Mouse (Mus musculus) erythroid progenitor cell, adult 5-6 weeks (primary cell): Measurements from ENCODE around the gene Prkd2. TPM values are rescaled to one million over a fixed set of nuclear protein-coding genes. Genes with fewer than 3 reads are reported as not detected.
A peak's percentile ranks its signal among the peaks of the same experiment; 100 is the strongest.

Source experiments
- ATAC-seq: replicated peaks from 2 replicates; pipeline ENCODE4 v1.8.0; 2016; ENCODE audit warnings: moderate number of reproducible peaks, mild to moderate bottlenecking, moderate TSS enrichment, inconsistent platforms; ENCODE audit not compliant: poor library complexity, low FRiP score, severe bottlenecking
- total RNA-seq, 2 experiments: library from RNA; stranded (forward) in 1 of 2; stranded (reverse) in 1 of 2; fragments of 150-400 nt in 1 of 2; fragments of 186-747, 209-891 nt in 1 of 2; gene quantifications; 2 replicates each; pipeline versions ENCODE4 v1.2.3 to v1.2.4; 2015 to 2017; ENCODE audit warnings: low replicate concordance in 2 of 2

Gene Prkd2
- total RNA-seq, 2 experiments from 2014 or later: 3.8 to 18.4 TPM

- peak; percentile 84 for ATAC-seq
Measured at GRCm38 (mm10) chr7:16913806-16914452, 71.2 kb downstream of the Prkd2 start.

DNA sequence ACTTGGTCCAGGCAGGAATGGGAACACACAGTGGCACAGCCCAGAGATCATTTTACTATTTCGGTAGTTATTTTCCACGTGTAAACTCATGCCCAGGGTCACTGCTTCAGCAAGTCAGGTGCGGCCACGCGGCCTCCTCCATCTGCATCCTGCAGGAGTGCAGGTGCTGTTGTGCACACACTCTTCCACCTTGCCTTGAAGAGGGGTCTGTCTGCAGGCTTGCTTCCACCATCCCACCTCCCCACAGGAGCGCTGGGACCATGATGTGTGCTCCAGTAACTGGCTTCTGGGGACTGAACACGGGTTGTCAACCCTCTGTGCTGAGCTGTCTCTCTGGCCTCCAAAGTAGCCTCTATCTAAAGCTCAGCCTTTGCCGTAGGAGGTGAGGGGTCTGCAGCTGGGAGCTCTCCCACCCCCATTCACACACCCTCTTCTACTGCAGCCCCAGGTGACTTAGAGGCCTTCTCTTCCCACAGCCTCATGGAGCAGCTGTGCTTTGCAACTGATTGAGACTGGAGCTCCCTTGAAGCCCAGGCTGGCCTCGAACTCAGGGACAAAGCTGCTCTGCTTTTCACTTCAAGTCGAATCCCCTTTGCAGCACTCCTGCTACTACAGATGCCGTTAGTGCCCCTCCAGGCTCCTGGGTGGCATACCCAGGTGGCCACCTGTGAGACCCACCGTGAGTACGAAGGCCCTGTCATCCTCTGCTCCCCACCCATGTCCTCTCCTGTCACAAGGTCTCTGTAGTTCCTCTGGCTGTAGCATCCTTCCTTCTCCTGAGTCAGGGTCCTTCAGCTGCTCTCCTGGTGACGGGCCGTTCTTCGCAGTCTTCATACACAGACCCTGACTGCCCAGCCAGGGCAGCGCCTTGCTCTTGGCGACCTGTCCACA lies 72.0 kb downstream of the Prkd2 start:
- ATAC-seq: no peak

- no peak for ATAC-seq
Measured at GRCm38 (mm10) chr7:16915461-16916340, 73.0 kb downstream of the Prkd2 start.

GRCm38 (mm10) chr7:16916342-16917265 lies 73.9 kb downstream of the Prkd2 start:
- ATAC-seq: no peak

DNA sequence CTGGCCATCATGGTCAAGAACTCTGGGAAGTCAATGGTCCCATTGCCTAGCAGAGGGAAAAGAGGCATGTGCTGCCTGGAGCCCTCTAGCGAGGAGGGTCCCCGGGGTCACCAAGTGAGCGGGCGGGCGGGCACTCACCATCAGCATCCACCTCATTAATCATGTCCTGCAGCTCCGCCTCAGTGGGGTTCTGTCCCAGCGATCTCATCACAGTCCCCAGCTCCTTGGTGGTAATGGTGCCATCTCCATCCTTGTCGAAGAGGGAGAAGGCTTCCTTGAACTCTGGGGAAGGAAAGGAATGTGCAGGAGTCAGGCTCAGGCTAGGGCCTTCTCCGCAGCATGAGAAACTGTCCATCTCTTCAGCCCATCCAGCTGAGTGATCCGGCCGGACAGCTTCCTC lies 74.7 kb downstream of the Prkd2 start:
- no peak for ATAC-seq

DNA sequence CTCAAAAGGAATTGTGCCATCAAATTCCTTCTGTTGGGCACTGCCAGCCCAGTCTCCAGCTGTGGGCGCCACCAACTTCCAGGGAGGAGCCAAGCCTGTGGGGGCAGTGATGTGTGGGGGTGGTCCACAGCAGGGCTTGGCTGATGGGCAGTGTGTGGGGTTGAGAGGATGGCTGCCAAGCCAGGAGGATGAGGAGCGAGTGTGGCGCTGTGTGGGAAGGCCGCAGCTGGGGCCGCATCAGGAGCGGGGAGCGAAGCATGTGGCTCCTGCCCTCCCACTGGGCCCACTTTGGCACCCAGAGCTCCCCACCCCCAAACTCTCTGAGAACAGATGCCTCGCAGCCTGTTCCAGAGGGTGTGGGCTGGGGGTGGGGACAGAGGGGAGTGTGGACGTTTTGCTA lies 75.3 kb downstream of the Prkd2 start:
- no peak for ATAC-seq

GRCm38 (mm10) chr7:16918670-16919069 lies 76.0 kb downstream of the Prkd2 start:
- ATAC-seq: no peak

DNA sequence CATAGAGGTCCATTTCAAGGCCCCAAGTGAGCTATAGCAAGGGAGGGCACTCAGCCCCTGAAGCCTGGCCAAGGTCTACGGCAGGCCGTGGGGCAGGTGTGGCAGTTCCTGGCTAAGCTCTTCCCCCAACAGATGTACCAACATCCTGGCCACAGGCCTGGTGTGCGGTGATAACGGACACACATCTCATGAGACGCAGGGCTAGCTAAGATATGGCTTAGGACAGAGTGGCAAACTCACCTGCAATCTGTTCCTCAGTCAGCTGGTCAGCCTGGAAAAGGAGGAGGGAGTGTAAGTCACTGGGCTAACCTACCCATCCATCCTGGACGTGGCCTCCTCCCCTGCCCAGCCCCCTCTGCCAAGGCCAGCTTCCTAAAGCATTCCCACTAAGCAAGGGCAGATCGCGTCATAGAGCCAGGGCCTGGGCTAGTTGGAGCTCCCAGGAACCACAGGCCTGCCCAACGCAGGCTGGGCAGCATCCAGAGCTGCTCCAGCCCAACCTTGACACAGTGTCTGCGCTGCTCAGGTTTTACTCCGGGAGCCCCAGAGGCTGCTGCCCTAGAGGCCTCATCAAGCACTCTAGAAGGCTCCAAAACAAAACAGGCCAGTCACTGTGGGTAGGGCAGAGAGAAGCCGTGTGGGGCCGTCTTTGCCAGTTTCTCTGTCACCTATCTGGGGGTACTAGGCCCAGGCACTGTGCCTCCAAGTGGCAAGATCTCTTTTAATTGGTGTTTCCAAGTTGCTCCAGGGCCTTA lies 76.9 kb downstream of the Prkd2 start:
- ATAC-seq: peak; percentile 51

Other genes with a start within 250 kb of the Prkd2 start
- gene Arhgap35, start 227.9 kb upstream of the Prkd2 start, total RNA-seq (2015; ENCODE audit: low replicate concordance): 1.8 and 2.9 TPM in 2 replicates
- 2.3 TPM in 2 replicates for gene Arhgap35, start 227.9 kb upstream of the Prkd2 start, total RNA-seq (2017; ENCODE audit: low replicate concordance)
- gene Ceacam15, start 167.2 kb upstream of the Prkd2 start, total RNA-seq (2015; ENCODE audit: low replicate concordance): not detected in 2 replicates
- not detected in 2 replicates for gene Ceacam15, start 167.2 kb upstream of the Prkd2 start, total RNA-seq (2017; ENCODE audit: low replicate concordance)
- gene Ceacam9, start 121.0 kb upstream of the Prkd2 start, total RNA-seq (2015; ENCODE audit: low replicate concordance): not detected in 2 replicates
- not detected in 2 replicates for gene Ceacam9, start 121.0 kb upstream of the Prkd2 start, total RNA-seq (2017; ENCODE audit: low replicate concordance)
- gene Ap2s1, start 104.5 kb upstream of the Prkd2 start, total RNA-seq (2015; ENCODE audit: low replicate concordance): 74.2 and 106 TPM in 2 replicates
- 27.9 and 47.0 TPM in 2 replicates for gene Ap2s1, start 104.5 kb upstream of the Prkd2 start, total RNA-seq (2017; ENCODE audit: low replicate concordance)
- 596 and 609 TPM in 2 replicates for gene Slc1a5, start 61.6 kb upstream of the Prkd2 start, total RNA-seq (2015; ENCODE audit: low replicate concordance)
- 412 and 455 TPM in 2 replicates for gene Slc1a5, start 61.6 kb upstream of the Prkd2 start, total RNA-seq (2017; ENCODE audit: low replicate concordance)
- gene Strn4, start 27.0 kb upstream of the Prkd2 start, total RNA-seq (2015; ENCODE audit: low replicate concordance): 75.0 and 87.2 TPM in 2 replicates
- gene Strn4, start 27.0 kb upstream of the Prkd2 start, total RNA-seq (2017; ENCODE audit: low replicate concordance): 76.9 and 128 TPM in 2 replicates
- gene Fkrp, start 26.2 kb upstream of the Prkd2 start, total RNA-seq (2015; ENCODE audit: low replicate concordance): 6.5 and 7.5 TPM in 2 replicates
- gene Fkrp, start 26.2 kb upstream of the Prkd2 start, total RNA-seq (2017; ENCODE audit: low replicate concordance): 4.9 and 19.6 TPM in 2 replicates
- gene Dact3, start 32.4 kb downstream of the Prkd2 start, total RNA-seq (2015; ENCODE audit: low replicate concordance): not detected in 2 replicates
- not detected in 2 replicates for gene Dact3, start 32.4 kb downstream of the Prkd2 start, total RNA-seq (2017; ENCODE audit: low replicate concordance)
- not detected in 2 replicates for gene Gng8, start 48.9 kb downstream of the Prkd2 start, total RNA-seq (2015; ENCODE audit: low replicate concordance)
- gene Gng8, start 48.9 kb downstream of the Prkd2 start, total RNA-seq (2017; ENCODE audit: low replicate concordance): not detected in 2 replicates
- gene Ptgir, start 63.6 kb downstream of the Prkd2 start, total RNA-seq (2015; ENCODE audit: low replicate concordance): 0.36 and 6.7 TPM in 2 replicates
- 1.9 and 2.0 TPM in 2 replicates for gene Ptgir, start 63.6 kb downstream of the Prkd2 start, total RNA-seq (2017; ENCODE audit: low replicate concordance)
- gene Calm3, start 81.2 kb downstream of the Prkd2 start, total RNA-seq (2015; ENCODE audit: low replicate concordance): 131 and 141 TPM in 2 replicates
- 258 and 325 TPM in 2 replicates for gene Calm3, start 81.2 kb downstream of the Prkd2 start, total RNA-seq (2017; ENCODE audit: low replicate concordance)
- gene Pnmal2, start 101.8 kb downstream of the Prkd2 start, total RNA-seq (2015; ENCODE audit: low replicate concordance): not detected in 2 replicates
- gene Pnmal2, start 101.8 kb downstream of the Prkd2 start, total RNA-seq (2017; ENCODE audit: low replicate concordance): not detected in 2 replicates
- not detected in 2 replicates for gene Pnmal1, start 116.8 kb downstream of the Prkd2 start, total RNA-seq (2015; ENCODE audit: low replicate concordance)
- gene Pnmal1, start 116.8 kb downstream of the Prkd2 start, total RNA-seq (2017; ENCODE audit: low replicate concordance): not detected in 2 replicates
- 0.72 TPM in 1 of 2 replicates, not detected in the other for gene Gm42372, start 140.2 kb downstream of the Prkd2 start, total RNA-seq (2015; ENCODE audit: low replicate concordance)
- gene Gm42372, start 140.2 kb downstream of the Prkd2 start, total RNA-seq (2017; ENCODE audit: low replicate concordance): 0.13 and 0.53 TPM in 2 replicates
- not detected in 2 replicates for gene Ccdc8, start 149.8 kb downstream of the Prkd2 start, total RNA-seq (2015; ENCODE audit: low replicate concordance)
- not detected in 2 replicates for gene Ccdc8, start 149.8 kb downstream of the Prkd2 start, total RNA-seq (2017; ENCODE audit: low replicate concordance)
- 22.6 and 26.3 TPM in 2 replicates for gene Ppp5c, start 185.0 kb downstream of the Prkd2 start, total RNA-seq (2015; ENCODE audit: low replicate concordance)
- 20.7 and 20.9 TPM in 2 replicates for gene Ppp5c, start 185.0 kb downstream of the Prkd2 start, total RNA-seq (2017; ENCODE audit: low replicate concordance)
- 1.4 TPM in 1 of 2 replicates, not detected in the other for gene Hif3a, start 219.5 kb downstream of the Prkd2 start, total RNA-seq (2015; ENCODE audit: low replicate concordance)
- gene Hif3a, start 219.5 kb downstream of the Prkd2 start, total RNA-seq (2017; ENCODE audit: low replicate concordance): 0.13 TPM in 1 of 2 replicates, not detected in the other
- 0.72 TPM in 1 of 2 replicates, not detected in the other for gene Psg16, start 231.1 kb downstream of the Prkd2 start, total RNA-seq (2015; ENCODE audit: low replicate concordance)
- not detected in 2 replicates for gene Psg16, start 231.1 kb downstream of the Prkd2 start, total RNA-seq (2017; ENCODE audit: low replicate concordance)